Mouse (Mus musculus) CH12.LX (cell line): ENCODE measurements around the gene Als2cl. TPM values are rescaled to one million over a fixed set of nuclear protein-coding genes. Genes with fewer than 3 reads are reported as not detected.
A peak's percentile ranks its signal among the peaks of the same experiment; 100 is the strongest.

Source experiments
- DNase-seq: peaks from one replicate; pipeline ENCODE4 v3.0.0-alpha.2; 2013; ENCODE audit errors: extremely low read depth
- H3K27ac ChIP-seq: 2 replicates; pipeline ENCODE4 v1.5.1; 2012; ENCODE audit warnings: low read depth, mild to moderate bottlenecking, control low read depth, moderate library complexity; ENCODE audit not compliant: insufficient read depth
- H3K27me3 ChIP-seq: replicated peaks from 2 replicates; pipeline ENCODE3; 2012; ENCODE audit warnings: inconsistent platforms
- H3K36me3 ChIP-seq, 2 experiments: replicated peaks in 1 of 2; 2 replicates each; pipeline versions ENCODE3 to v1.6.1; 2012; ENCODE audit warnings: inconsistent platforms in 1 of 2, low read length in 1 of 2, mild to moderate bottlenecking in 1 of 2, mixed read lengths in 1 of 2, moderate library complexity in 1 of 2; ENCODE audit not compliant: control insufficient read depth in 1 of 2, insufficient read depth in 1 of 2
- H3K4me1 ChIP-seq, 2 experiments: 2 replicates each; pipeline ENCODE4 v1.6.1; 2012; ENCODE audit warnings: inconsistent platforms in 1 of 2, moderate library complexity in 1 of 2; ENCODE audit not compliant: insufficient read depth in 2 of 2, control insufficient read depth in 1 of 2
- H3K4me2 ChIP-seq: 2 replicates; pipeline ENCODE4 v1.6.1; 2012; ENCODE audit warnings: low read depth, mild to moderate bottlenecking, control low read depth; ENCODE audit not compliant: poor library complexity, insufficient read depth, severe bottlenecking
- H3K4me3 ChIP-seq, 3 experiments: fragments of 150-350 bp in 1 of 3; sonication (generic) in 1 of 3; replicated peaks in 1 of 3; 2 replicates each; pipeline versions ENCODE3 to v1.5.1; 2011 to 2012; ENCODE audit warnings: low read depth in 2 of 3, low read length in 2 of 3, mild to moderate bottlenecking in 2 of 3, moderate library complexity in 2 of 3, control low read depth in 1 of 3, improper control_type of control experiment in 1 of 3, inconsistent platforms in 1 of 3, mixed read lengths in 1 of 3; ENCODE audit not compliant: poor library complexity in 1 of 3
- H3K79me2 ChIP-seq: replicated peaks from 2 replicates; pipeline ENCODE4 v1.6.1; 2012; ENCODE audit warnings: mild to moderate bottlenecking, moderate library complexity; ENCODE audit not compliant: control insufficient read depth, poor library complexity, insufficient read depth, severe bottlenecking; ENCODE audit errors: extremely low read depth
- H3K9ac ChIP-seq: 2 replicates; pipeline ENCODE4 v1.6.1; 2012; ENCODE audit warnings: low read depth, mild to moderate bottlenecking, control low read depth, moderate library complexity; ENCODE audit not compliant: insufficient read depth
- H3K9me3 ChIP-seq: replicated peaks from 2 replicates; pipeline ENCODE3; 2012; ENCODE audit warnings: low read length, inconsistent platforms, mixed read lengths
- CHD1 ChIP-seq: IDR thresholded peaks from 2 replicates; pipeline ENCODE4 v1.6.1; 2012; ENCODE audit warnings: low read depth, low read length, improper control_type of control experiment, inconsistent platforms
- CHD2 ChIP-seq: IDR thresholded peaks from 2 replicates; pipeline ENCODE4 v1.6.1; 2011; ENCODE audit warnings: low read length, improper control_type of control experiment
- CTCF ChIP-seq, 2 experiments: IDR thresholded peaks in 1 of 2; conservative IDR thresholded peaks in 1 of 2; 2 replicates each; pipeline ENCODE4 v1.5.1; 2011 to 2012; ENCODE audit warnings: low read depth in 2 of 2, low read length in 2 of 2, improper control_type of control experiment in 1 of 2, inconsistent platforms in 1 of 2, mild to moderate bottlenecking in 1 of 2, moderate library complexity in 1 of 2
- ELF1 ChIP-seq: IDR thresholded peaks from 2 replicates; pipeline ENCODE4 v1.6.1; 2014; ENCODE audit warnings: low read depth, mild to moderate bottlenecking, inconsistent platforms, low read length, improper control_type of control experiment
- ETS1 ChIP-seq: conservative IDR thresholded peaks from 2 replicates; pipeline ENCODE4 v1.6.1; 2012; ENCODE audit warnings: low read depth, mild to moderate bottlenecking, inconsistent platforms, low read length, improper control_type of control experiment, moderate library complexity
- GABPA ChIP-seq: IDR thresholded peaks from 2 replicates; pipeline ENCODE4 v1.6.1; 2012; ENCODE audit warnings: low read depth, low read length, improper control_type of control experiment, inconsistent platforms; ENCODE audit not compliant: insufficient replicate concordance
- HCFC1 ChIP-seq: IDR thresholded peaks from 2 replicates; pipeline ENCODE4 v1.6.1; 2012; ENCODE audit warnings: low read depth, mild to moderate bottlenecking, inconsistent platforms, low read length, improper control_type of control experiment
- IRF4 ChIP-seq: IDR thresholded peaks from 2 replicates; pipeline ENCODE4 v1.6.1; 2014; ENCODE audit warnings: low read depth, mild to moderate bottlenecking, inconsistent platforms, low read length, improper control_type of control experiment
- JUN ChIP-seq: IDR thresholded peaks from 2 replicates; pipeline ENCODE4 v1.6.1; 2011; ENCODE audit warnings: low read depth, mild to moderate bottlenecking, low read length, improper control_type of control experiment, moderate library complexity; ENCODE audit not compliant: insufficient read depth
- JUND ChIP-seq: conservative IDR thresholded peaks from 2 replicates; pipeline ENCODE4 v1.6.1; 2011; ENCODE audit warnings: low read depth, low read length, improper control_type of control experiment
- KAT2A ChIP-seq: IDR thresholded peaks from 2 replicates; pipeline ENCODE4 v1.6.1; 2012; ENCODE audit warnings: low read length, improper control_type of control experiment, inconsistent platforms; ENCODE audit not compliant: insufficient replicate concordance
- MAX ChIP-seq: IDR thresholded peaks from 2 replicates; pipeline ENCODE4 v1.6.1; 2011; ENCODE audit warnings: low read length, improper control_type of control experiment
- MXI1 ChIP-seq: IDR thresholded peaks from 2 replicates; pipeline ENCODE4 v1.6.1; 2011; ENCODE audit warnings: mild to moderate bottlenecking, low read depth, low read length, improper control_type of control experiment
- NRF1 ChIP-seq: IDR thresholded peaks from 2 replicates; pipeline ENCODE4 v1.6.1; 2014; ENCODE audit warnings: low read depth, mild to moderate bottlenecking, inconsistent platforms, low read length, improper control_type of control experiment, moderate library complexity
- PAX5 ChIP-seq: IDR thresholded peaks from 2 replicates; pipeline ENCODE4 v1.6.1; 2012; ENCODE audit warnings: low read length, inconsistent platforms, mixed read lengths
- POLR2A ChIP-seq: IDR thresholded peaks from 2 replicates; pipeline ENCODE4 v1.6.1; 2011; ENCODE audit warnings: low read depth, mild to moderate bottlenecking, improper control_type of control experiment, low read length
- POLR2AphosphoS2 ChIP-seq: IDR thresholded peaks from 2 replicates; pipeline ENCODE4 v1.6.1; 2011; ENCODE audit warnings: low read depth, low read length, improper control_type of control experiment
- RCOR1 ChIP-seq: conservative IDR thresholded peaks from 2 replicates; pipeline ENCODE4 v1.6.1; 2012; ENCODE audit warnings: low read depth, mild to moderate bottlenecking, inconsistent platforms, low read length, improper control_type of control experiment
- SIN3A ChIP-seq: IDR thresholded peaks from 2 replicates; pipeline ENCODE4 v1.6.1; 2012; ENCODE audit warnings: low read length, improper control_type of control experiment, inconsistent platforms
- USF2 ChIP-seq: conservative IDR thresholded peaks from 2 replicates; pipeline ENCODE4 v1.6.1; 2011; ENCODE audit warnings: low read depth, low read length, improper control_type of control experiment
- ZNF384 ChIP-seq: IDR thresholded peaks from 2 replicates; pipeline ENCODE4 v1.6.1; 2012; ENCODE audit warnings: low read depth, low read length, improper control_type of control experiment, inconsistent platforms
- dilution Hi-C: fragments of 300-500 bp; cut with MboI; formaldehyde crosslinking; loops from 2 replicates; pipeline ENCODE4 v1.14.3; 2020; ENCODE audit warnings: low sequenced_read_pairs; ENCODE audit not compliant: extremely low pct_unique_long_range_greater_than_20kb, extremely low pct_ligation_motif_present
- in situ Hi-C: fragments of 300-500 bp; cut with MboI; formaldehyde crosslinking; loops from 3 replicates; pipeline ENCODE4 v1.14.3; 2019; ENCODE audit warnings: low sequenced_read_pairs, low pct_ligation_motif_present, low pct_unique_long_range_greater_than_20kb, mixed read lengths
- polyA plus RNA-seq: library from polyadenylated mRNA; unstranded; fragments of >175 nt; gene quantifications from 2 replicates; pipeline ENCODE4 v1.2.1, GENCODE M21; 2012; ENCODE audit warnings: low read depth; ENCODE audit not compliant: insufficient read length
- total RNA-seq, 2 experiments: library from RNA; depleted of rRNA; stranded (reverse); fragments of 300-350 nt in 1 of 2; fragments of >200 nt in 1 of 2; gene quantifications; 2 replicates each; pipeline ENCODE4 v1.2.3; 2012 to 2014

Gene Als2cl
- total and polyA plus RNA-seq, 3 experiments = 2.4 to 3.4 (median 2.5) TPM

DNA sequence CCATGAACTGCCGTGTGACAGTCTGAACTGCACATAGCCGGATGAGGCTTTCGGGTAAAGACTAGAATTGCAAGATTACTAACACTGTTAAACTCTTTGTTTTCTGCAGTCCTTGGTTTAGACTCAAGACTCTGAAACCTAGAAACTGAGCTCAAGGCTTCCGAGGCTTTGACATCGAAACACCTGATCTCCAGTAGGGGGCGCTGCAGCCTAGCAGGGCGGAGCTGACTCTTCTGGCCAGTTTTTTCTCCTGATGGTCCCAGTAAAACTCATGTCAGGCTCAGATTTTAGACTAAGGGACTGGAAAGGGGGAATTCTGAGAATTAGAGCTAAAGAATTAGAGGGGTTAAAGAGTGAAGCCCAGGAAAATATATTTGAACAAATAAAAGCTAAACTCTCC lies 43.1 kb downstream of the Als2cl start (continued):
- peak; percentile 79 to 93 for TF ChIP-seq CTCF (conservative IDR thresholded peaks at IDR 0.05 in 1 of 2, IDR thresholded peaks at IDR 0.05 in 1 of 2; ENCODE audit: low read depth in 2 of 2, low read length in 2 of 2)
- TF ChIP-seq SIN3A = no peak

DNA sequence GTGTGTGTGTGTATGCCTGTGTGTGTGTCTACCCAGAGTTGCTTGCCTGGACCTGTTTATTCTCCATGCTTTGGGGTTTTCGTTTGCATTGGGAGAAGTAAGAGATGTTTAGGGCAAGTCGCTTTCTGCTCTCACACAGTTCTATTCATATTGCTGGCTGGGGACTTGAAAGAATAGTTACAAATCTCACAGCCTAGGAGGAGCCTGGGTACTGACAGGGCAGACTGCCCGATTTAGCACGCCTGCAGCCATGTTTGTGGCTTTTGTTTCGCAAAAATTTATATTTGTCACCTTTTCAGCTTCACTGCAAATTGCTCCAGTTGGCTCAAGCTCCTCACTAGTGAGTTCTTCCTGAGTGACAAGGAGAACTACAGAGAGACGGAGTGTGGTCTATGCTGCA lies 51.9 kb downstream of the Als2cl start:
- H3K36me3 ChIP-seq = no peaks in the 10 kb centered on the region
- no peak overlapping the region for H3K9ac ChIP-seq
- H3K9me3 ChIP-seq = no peaks in the 10 kb centered on the region
- no peaks in the 10 kb centered on the region for H3K79me2 ChIP-seq
- no peak overlapping the region for H3K4me2 ChIP-seq
- H3K4me3 ChIP-seq = no peak overlapping the region
- H3K27ac ChIP-seq = no peak overlapping the region
- dilution Hi-C loops (no loop called here), in situ Hi-C loops (no loop called here)
- H3K27me3 ChIP-seq = peaks cover 1% of the 10 kb centered on the region
- no peak for DNase-seq
- TF ChIP-seq ZNF384 (no peak), GABPA (no peak), NRF1 (no peak), PAX5 (no peak), POLR2A (no peak), JUND (no peak), CHD1 (no peak), MXI1 (no peak), USF2 (no peak), ELF1 (no peak), CHD2 (no peak), IRF4 (no peak), RCOR1 (no peak), KAT2A (no peak), MAX (no peak), ETS1 (no peak), JUN (no peak)
- H3K4me1 ChIP-seq = peaks cover 0 to under 1% of the 10 kb centered on the region in 2 experiments; a peak in 1 of 4 replicates

DNA sequence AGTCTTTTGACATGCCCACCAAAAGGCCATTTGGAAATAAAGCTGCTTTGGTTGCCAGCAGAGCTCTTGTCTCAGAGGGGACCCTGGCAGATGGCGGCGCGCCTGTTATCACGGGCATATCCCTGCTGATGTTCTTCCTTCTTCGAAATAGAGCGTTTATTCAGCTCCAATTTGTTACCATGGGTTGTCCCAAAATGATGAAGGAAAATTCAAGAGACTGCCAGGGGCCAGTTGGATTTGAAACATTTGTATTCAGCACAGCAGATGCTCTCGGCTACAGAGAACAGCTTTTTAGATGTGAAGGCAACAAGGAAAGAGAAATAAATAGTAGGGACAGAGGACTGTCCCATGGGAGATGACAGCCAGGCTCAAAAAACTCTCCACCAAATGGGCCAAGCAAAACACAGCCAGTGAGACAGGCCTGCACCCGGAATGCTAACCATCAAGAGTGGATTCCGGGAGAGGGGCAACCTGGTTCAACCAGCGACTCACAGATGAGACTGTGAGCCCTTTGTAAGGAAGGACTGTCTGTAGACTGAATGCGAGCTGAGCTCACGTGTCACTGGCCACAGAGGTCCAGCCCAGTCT lies 54.3 kb downstream of the Als2cl start:
- TF ChIP-seq POLR2AphosphoS2 = no peak
- no peak for TF ChIP-seq POLR2A
- TF ChIP-seq USF2 = no peak
- no peak for TF ChIP-seq HCFC1
- no peak for TF ChIP-seq GABPA
- TF ChIP-seq, all 38 proteins: peak for 0
- H3K9ac ChIP-seq = no peak overlapping the region
- no peaks in the 10 kb centered on the region for H3K9me3 ChIP-seq
- no peak overlapping the region for H3K27ac ChIP-seq
- no peaks in the 10 kb centered on the region for H3K79me2 ChIP-seq
- no peaks in the 10 kb centered on the region for H3K4me1 ChIP-seq
- no peaks in the 10 kb centered on the region for H3K36me3 ChIP-seq
- H3K27me3 ChIP-seq = peaks cover 1% of the 10 kb centered on the region
- no peak overlapping the region for H3K4me3 ChIP-seq
- in situ Hi-C loops = no loop called here
- DNase-seq = no peak
- dilution Hi-C loops = no loop called here
- no peak overlapping the region for H3K4me2 ChIP-seq
